Mouse (Mus musculus) intestine, embryonic 15.5 days (tissue): ENCODE results near the gene Scp2d1. TPM values are rescaled to one million over a fixed set of nuclear protein-coding genes. Genes with fewer than 3 reads are reported as not detected.
A peak's percentile ranks its signal among the peaks of the same experiment; 100 is the strongest.

Source experiments
- ATAC-seq: fragments of 200-750 bp; cut with Nextera tagmentation; 2 replicates; pipeline ENCODE4 v1.8.0; 2017; ENCODE audit warnings: moderate TSS enrichment, moderate library complexity
- H3K27ac ChIP-seq: fragments of 300-500 bp; sonication (generic); 2 replicates; pipeline ENCODE4 v1.5.1; 2015; ENCODE audit warnings: mild to moderate bottlenecking, inconsistent platforms
- H3K27me3 ChIP-seq: fragments of 300-500 bp; sonication (generic); replicated peaks from 2 replicates; pipeline ENCODE4 v1.6.1; 2015; ENCODE audit warnings: inconsistent platforms
- H3K36me3 ChIP-seq: fragments of 300-500 bp; sonication (generic); 2 replicates; pipeline ENCODE4 v1.6.1; 2015; ENCODE audit warnings: inconsistent platforms
- H3K4me1 ChIP-seq: fragments of 300-500 bp; sonication (generic); replicated peaks from 2 replicates; pipeline ENCODE4 v1.6.1; 2015; ENCODE audit warnings: inconsistent platforms
- H3K4me2 ChIP-seq: fragments of 300-500 bp; sonication (generic); replicated peaks from 2 replicates; pipeline ENCODE4 v1.6.1; 2015; ENCODE audit warnings: mild to moderate bottlenecking, inconsistent platforms
- H3K4me3 ChIP-seq: fragments of 300-500 bp; sonication (generic); replicated peaks from 2 replicates; pipeline ENCODE4 v1.5.1; 2015; ENCODE audit warnings: inconsistent platforms
- H3K9ac ChIP-seq: fragments of 300-500 bp; sonication (generic); 2 replicates; pipeline ENCODE4 v1.6.1; 2015; ENCODE audit warnings: inconsistent platforms
- H3K9me3 ChIP-seq: fragments of 300-500 bp; sonication (generic); 2 replicates; pipeline ENCODE4 v1.6.1; 2016; ENCODE audit warnings: inconsistent platforms
- WGBS: fragments of 180-500 bp; shearing (Covaris S2); methylation state at CpG from one replicate; pipeline ENCODE4 v1.1.7; 2015; 5-methylcytosine and 5-hydroxymethylcytosine counted together
- polyA plus RNA-seq: library from polyadenylated mRNA; unstranded; fragments of >200 nt; fragmentation: Nextera tagmentation; extraction: Ambion mirVana; gene quantifications from 2 replicates; pipeline ENCODE4 v1.2.1, GENCODE M21; 2015

Gene Scp2d1
- polyA plus RNA-seq, 1 experiment from 2014 or later, result not detected

DNA sequence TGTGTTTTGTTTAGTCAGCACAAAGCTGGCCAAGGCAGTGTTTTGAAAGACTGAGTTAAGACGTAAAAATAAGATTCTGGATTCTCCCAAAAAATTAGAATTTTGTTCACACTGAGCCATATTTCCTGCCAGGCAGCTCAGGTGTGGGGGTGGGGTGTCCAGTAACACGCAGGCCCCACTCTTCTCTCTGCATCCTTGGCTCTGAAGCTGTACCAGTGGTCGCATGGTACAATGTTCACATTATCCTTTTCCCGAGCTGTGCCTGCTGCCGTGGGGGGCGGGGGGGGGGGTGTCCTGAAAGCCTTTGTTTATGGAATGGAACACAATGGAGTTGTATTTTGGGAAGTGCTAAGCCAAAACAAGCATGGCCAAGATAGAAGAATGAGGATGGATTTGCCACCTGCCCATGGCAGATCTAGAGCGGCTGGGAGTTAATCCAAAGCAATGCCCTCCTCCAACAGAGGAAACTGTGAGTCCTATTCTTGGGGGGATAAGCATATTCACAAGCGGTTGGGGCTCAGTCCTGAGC, 5.1 kb downstream of the Scp2d1 start:
- Histone ChIP-seq H3K4me1 (no peaks in the 10 kb centered on the region), H3K4me3 (no peak overlapping the region), H3K9me3 (no peaks in the 10 kb centered on the region), H3K4me2 (no peak overlapping the region), H3K27ac (no peak overlapping the region), H3K27me3 (no peaks in the 10 kb centered on the region), H3K36me3 (no peaks in the 10 kb centered on the region), H3K9ac (no peak overlapping the region)
- ATAC-seq, result no peak
- 72% methylated on average over 8 of the region's 8 CpGs for WGBS

DNA sequence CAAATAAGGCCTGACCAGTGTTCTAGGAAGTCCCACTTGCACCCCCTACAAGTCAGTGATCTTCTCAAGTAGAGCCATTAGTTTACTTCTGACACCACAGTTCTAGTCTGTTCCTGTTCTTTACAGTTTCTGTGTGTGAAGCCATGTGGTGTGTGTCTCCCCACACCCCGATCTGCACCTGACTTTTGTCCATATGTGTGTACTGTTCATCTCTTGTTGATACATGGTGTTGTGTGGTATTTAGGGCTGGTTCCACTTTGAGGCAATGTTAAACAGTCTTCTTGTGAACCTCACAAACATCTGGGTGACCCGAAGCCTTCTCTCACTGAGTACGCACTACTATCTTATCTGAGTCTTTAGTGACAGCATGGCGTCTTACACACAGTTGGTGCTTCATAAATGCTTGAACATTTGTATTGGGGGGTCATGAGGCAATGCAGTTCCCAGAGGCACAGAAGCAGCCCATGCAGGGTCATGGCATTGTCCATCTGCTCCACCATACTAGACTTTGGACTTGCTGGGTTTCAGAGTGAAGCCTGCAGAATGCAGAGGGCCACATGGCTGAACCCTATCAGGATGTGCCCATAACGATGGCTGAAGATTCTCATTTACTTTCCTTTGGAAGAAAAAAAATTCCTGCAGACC, 13.3 kb downstream of the Scp2d1 start:
- Histone ChIP-seq H3K4me2 (no peak overlapping the region), H3K9me3 (no peaks in the 10 kb centered on the region), H3K27ac (peak overlapping the region; percentile 3; the same call in 1 of the 2 replicates), H3K27me3 (no peaks in the 10 kb centered on the region), H3K4me1 (no peaks in the 10 kb centered on the region), H3K9ac (no peak overlapping the region), H3K36me3 (no peaks in the 10 kb centered on the region), H3K4me3 (no peak overlapping the region)
- 63% methylated on average over 5 of the region's 5 CpGs for WGBS
- ATAC-seq, result peak; percentile 56

DNA sequence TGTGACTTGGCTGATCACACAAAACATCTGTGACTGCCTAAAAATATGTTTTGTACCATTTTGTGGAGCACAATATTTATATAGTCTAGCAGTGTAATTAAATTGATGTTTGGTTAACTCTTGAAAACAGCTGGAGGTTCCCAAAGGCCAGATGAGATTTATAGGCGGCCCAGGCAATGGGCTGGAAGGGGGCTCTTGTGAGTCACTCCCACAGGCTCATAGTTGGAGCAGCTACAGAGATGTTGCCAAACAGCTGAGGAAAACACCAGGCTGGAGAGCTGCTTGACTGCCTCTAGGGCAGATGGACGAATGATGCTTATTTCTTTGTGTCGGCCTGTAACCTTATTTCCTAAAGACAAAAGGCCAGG, 13.8 kb downstream of the Scp2d1 start:
- no peak overlapping the region for H3K9ac ChIP-seq
- no peaks in the 10 kb centered on the region for H3K27me3 ChIP-seq
- H3K27ac ChIP-seq, result no peak overlapping the region
- H3K4me1 ChIP-seq, result no peaks in the 10 kb centered on the region
- H3K9me3 ChIP-seq, result no peaks in the 10 kb centered on the region
- no peaks in the 10 kb centered on the region for H3K36me3 ChIP-seq
- H3K4me2 ChIP-seq, result no peak overlapping the region
- no peak overlapping the region for H3K4me3 ChIP-seq
- 37% methylated on average over 3 of the region's 3 CpGs for WGBS
- ATAC-seq, result peak; percentile 81

DNA sequence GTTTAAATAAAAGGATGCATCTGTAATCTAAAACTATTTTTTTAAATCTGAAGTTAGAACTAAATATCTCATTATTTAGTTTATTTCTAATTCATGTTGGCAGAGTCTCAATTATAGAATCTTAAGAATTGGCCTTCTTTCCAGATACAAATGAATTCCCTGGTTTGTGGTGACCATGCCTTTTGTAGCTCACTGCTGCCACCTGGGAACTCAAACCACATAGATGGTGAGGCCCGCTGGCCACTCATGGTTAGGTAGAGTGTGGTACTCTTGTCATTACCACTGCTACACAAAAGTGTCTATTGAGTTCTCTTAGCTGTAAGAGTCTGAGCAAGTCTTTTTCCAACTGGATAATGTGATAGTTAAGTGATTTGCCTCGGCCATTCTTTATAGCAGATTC, 45.4 kb downstream of the Scp2d1 start:
- H3K27me3 ChIP-seq, result no peaks in the 10 kb centered on the region
- H3K27ac ChIP-seq, result no peak overlapping the region
- no peak for ATAC-seq
- H3K4me2 ChIP-seq, result no peak overlapping the region
- WGBS, result 81% methylated on average over 2 of the region's 2 CpGs
- H3K9me3 ChIP-seq, result no peaks in the 10 kb centered on the region
- H3K4me3 ChIP-seq, result no peak overlapping the region
- no peaks in the 10 kb centered on the region for H3K36me3 ChIP-seq
- no peaks in the 10 kb centered on the region for H3K4me1 ChIP-seq
- no peak overlapping the region for H3K9ac ChIP-seq

Other genes starting within 250 kb of the Scp2d1 start
- gene Smim26, start 229.6 kb upstream of the Scp2d1 start, polyA plus RNA-seq, result 40.0 and 51.6 TPM in 2 replicates
- gene Dtd1, start 223.8 kb upstream of the Scp2d1 start, polyA plus RNA-seq, result 51.0 and 51.3 TPM in 2 replicates